Mouse (Mus musculus): Measurements from ENCODE around the gene Olfr1153.

Gene Olfr1153

DNA sequence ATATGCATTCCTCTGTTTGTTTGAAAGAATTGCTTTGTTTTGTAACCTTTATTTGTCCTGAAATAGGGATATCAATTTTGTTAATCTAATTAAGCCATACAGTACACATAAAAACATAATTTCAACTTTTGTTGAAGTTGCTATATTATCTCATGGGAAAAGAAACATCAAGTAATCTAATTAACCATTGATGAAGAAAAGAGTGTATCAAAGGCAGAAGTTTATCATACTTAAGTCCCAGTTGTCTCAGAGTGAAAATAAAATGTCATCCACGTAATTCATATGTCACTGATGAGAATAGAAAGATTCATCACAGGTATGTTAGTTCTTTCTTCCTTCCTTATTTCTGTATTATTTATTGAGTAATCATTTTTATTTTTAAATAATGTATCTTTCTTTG, at the start of gene Olfr1153:
Gene Olfr1153 (plus strand): TSS at position 301 of the 400 bp plus-strand sequence.
- no peak for DNase-seq

DNA sequence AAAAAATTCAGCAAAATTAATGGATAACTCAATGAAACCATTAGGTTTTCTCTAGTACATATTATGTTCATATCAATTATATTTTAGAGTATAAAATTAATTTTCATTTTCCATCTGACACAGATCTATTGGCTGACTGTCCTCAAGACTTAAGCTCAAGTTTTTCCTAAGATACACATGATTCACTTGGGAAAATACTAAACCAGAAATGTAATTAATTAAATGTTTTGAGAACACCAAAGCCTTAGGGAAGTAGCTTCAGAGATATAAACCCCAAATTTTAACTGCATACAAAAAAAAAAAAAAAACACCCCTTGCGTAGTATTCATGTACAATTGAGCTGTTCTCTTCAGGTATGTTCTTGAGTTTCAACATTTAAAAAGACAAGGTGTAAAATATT, 39.2 kb upstream of the Olfr1153 start, which contains the start of gene Olfr1151:
Gene Olfr1151 (plus strand): TSS at position 301 of the 400 bp plus-strand sequence.
- no peak for DNase-seq

DNA sequence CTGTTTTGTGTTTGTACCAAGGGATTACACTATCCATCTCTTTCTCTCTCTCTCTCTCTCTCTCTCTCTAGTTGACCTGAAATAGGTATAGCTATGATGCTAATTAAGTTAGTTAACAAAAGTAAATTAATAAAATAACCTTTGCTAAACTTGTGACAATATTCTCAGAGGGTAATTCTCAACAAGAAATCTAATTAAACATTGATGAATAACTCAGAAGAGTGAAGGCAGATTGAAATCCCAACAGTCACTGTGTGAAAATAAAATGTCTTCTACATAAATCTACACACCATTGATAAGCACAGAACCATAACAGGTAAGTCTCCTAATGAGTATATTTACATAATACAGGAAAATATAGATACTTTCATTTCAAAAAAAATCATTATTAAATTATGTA, 28.6 kb upstream of the Olfr1153 start, which contains the start of gene Olfr1152:
Gene Olfr1152 (plus strand): TSS at position 301 of the 400 bp plus-strand sequence.
- DNase-seq: no peak

DNA sequence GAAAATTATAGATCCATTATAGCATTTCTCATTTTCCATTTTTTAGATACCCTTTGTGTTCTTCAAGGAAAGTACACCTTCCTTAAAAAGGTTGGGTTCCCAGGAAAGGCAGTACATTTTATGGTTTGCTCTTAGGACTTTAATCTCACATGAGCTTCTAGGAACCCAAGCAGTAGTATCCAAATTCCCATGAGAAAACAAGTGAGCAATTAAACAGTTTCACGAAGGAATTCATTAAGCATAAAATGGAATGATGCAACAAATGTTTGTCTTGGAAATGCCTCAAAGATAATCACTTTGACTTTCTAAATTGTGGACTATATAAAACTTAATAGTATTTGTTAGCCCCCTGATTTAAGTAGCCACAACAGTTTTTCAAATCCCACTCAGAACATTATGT, 10.3 kb downstream of the Olfr1153 start, which contains the start of gene Olfr1154:
Gene Olfr1154 (minus strand): TSS at position 101 of the 400 bp plus-strand sequence.
- no peak for DNase-seq

DNA sequence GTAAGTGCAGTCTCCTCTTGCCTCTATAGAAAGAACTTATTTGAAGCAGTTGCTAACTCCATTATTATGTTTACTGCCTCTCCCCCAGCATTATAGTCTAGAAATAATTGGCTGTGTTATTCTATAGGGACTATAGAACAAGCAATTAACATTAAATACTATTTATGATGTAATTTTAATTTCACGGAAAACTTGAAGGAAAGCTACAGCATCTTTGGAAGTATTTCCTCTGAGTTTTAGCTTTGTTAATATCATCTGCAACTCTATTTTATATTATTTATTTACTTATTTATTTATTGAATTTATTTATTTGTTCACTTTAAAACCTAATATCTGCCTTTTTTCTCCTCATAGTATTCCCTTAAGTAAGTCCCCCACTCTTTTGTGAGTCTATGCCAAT, 50.3 kb downstream of the Olfr1153 start, which contains the start of gene Olfr1155:
Gene Olfr1155 (minus strand): TSS at position 101 of the 400 bp plus-strand sequence.
- DNase-seq: no peak

Measured in thymus, adult 18-20 months (tissue).